Mouse (Mus musculus): ENCODE measurements around the gene Grm1. TPM values are rescaled to one million over a fixed set of nuclear protein-coding genes. Genes with fewer than 3 reads are reported as not detected.

Gene Grm1
- polyA plus RNA-seq, 1 experiment from 2014 or later = 0.64 TPM

DNA sequence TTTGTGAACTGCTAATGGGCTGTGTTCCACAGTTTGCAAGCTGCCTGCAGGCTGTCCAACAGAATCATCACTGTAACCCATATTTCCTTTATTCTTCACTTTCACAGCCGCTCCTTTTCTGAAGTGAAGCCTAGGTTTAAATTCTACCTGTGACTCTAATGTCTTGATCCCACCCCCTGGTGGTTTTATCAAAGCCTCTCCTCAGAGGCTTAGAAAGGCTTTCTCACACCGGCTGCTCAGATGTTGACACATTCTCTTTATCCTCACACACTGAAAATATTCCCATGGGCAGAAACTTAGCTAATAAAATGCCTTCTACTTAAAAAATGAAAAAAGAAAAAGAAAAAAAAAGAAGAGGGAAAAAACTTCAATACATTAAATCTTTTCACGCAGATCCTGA is 210.0 kb downstream of the Grm1 start:
- Histone ChIP-seq H3K9me3 (ENCODE audit: control insufficient read depth, low read length) (no peaks in the 10 kb centered on the region), H3K4me3 (ENCODE audit: low read depth, low read length) (no peak overlapping the region), H3K27me3 (ENCODE audit: control insufficient read depth, insufficient read depth, low read length) (no peaks in the 10 kb centered on the region), H3K36me3 (ENCODE audit: control insufficient read depth, insufficient read depth, low read length) (no peaks in the 10 kb centered on the region), H3K4me2 (ENCODE audit: low read depth, low read length, severe bottlenecking) (no peak overlapping the region), H3K9ac (ENCODE audit: low read length) (no peak overlapping the region), H3K27ac (ENCODE audit: low read depth, low read length) (no peak overlapping the region), H3K4me1 (replicated peaks; ENCODE audit: control insufficient read depth, insufficient read depth, low read length) (no peaks in the 10 kb centered on the region)
- ATAC-seq (replicated peaks; ENCODE audit: low FRiP score) = no peak
- 39% methylated on average over 3 of the region's 3 CpGs for WGBS
- DNase-seq (ENCODE audit: low spot score) = no peak

GRCm38 (mm10) chr10:10870271-10870670 is 211.9 kb downstream of the Grm1 start:
- Histone ChIP-seq H3K9ac (ENCODE audit: low read length) (no peak overlapping the region), H3K4me3 (ENCODE audit: low read depth, low read length) (no peak overlapping the region), H3K36me3 (ENCODE audit: control insufficient read depth, insufficient read depth, low read length) (no peaks in the 10 kb centered on the region), H3K4me1 (replicated peaks; ENCODE audit: control insufficient read depth, insufficient read depth, low read length) (no peaks in the 10 kb centered on the region), H3K27ac (ENCODE audit: low read depth, low read length) (no peak overlapping the region), H3K27me3 (ENCODE audit: control insufficient read depth, insufficient read depth, low read length) (no peaks in the 10 kb centered on the region), H3K4me2 (ENCODE audit: low read depth, low read length, severe bottlenecking) (no peak overlapping the region), H3K9me3 (ENCODE audit: control insufficient read depth, low read length) (no peaks in the 10 kb centered on the region)
- ATAC-seq (replicated peaks; ENCODE audit: low FRiP score) (no peak), DNase-seq (ENCODE audit: low spot score) (no peak)
- 83% methylated on average over 2 of the region's 2 CpGs for WGBS

- no peak overlapping the region for H3K27ac ChIP-seq (ENCODE audit: low read depth, low read length)
- no peak overlapping the region for H3K4me3 ChIP-seq (ENCODE audit: low read depth, low read length)
- no peaks in the 10 kb centered on the region for H3K27me3 ChIP-seq (ENCODE audit: control insufficient read depth, insufficient read depth, low read length)
- H3K9me3 ChIP-seq (ENCODE audit: control insufficient read depth, low read length) = no peaks in the 10 kb centered on the region
- no peak for DNase-seq (ENCODE audit: low spot score)
- H3K4me2 ChIP-seq (ENCODE audit: low read depth, low read length, severe bottlenecking) = no peak overlapping the region
- no peak for ATAC-seq (replicated peaks; ENCODE audit: low FRiP score)
- 0 out of 2 replicates have a peak, but pooled peaks cover 2% of the 10 kb centered on the region for H3K4me1 ChIP-seq (replicated peaks; ENCODE audit: control insufficient read depth, insufficient read depth, low read length)
- WGBS = 86% methylated on average over 2 of the region's 2 CpGs
- no peaks in the 10 kb centered on the region for H3K36me3 ChIP-seq (ENCODE audit: control insufficient read depth, insufficient read depth, low read length)
- no peak overlapping the region for H3K9ac ChIP-seq (ENCODE audit: low read length)
Observed at GRCm38 (mm10) chr10:10866278-10866677, 215.9 kb downstream of the Grm1 start.

GRCm38 (mm10) chr10:10864759-10865158 is 217.4 kb downstream of the Grm1 start:
- Histone ChIP-seq H3K4me3 (ENCODE audit: low read depth, low read length) (no peak overlapping the region), H3K9ac (ENCODE audit: low read length) (no peak overlapping the region), H3K9me3 (ENCODE audit: control insufficient read depth, low read length) (no peaks in the 10 kb centered on the region), H3K4me2 (ENCODE audit: low read depth, low read length, severe bottlenecking) (no peak overlapping the region), H3K27ac (ENCODE audit: low read depth, low read length) (no peak overlapping the region), H3K4me1 (replicated peaks; ENCODE audit: control insufficient read depth, insufficient read depth, low read length) (0 out of 2 replicates have a peak, but pooled peaks cover 2% of the 10 kb centered on the region), H3K27me3 (ENCODE audit: control insufficient read depth, insufficient read depth, low read length) (no peaks in the 10 kb centered on the region), H3K36me3 (ENCODE audit: control insufficient read depth, insufficient read depth, low read length) (no peaks in the 10 kb centered on the region)
- ATAC-seq (replicated peaks; ENCODE audit: low FRiP score) (no peak), DNase-seq (ENCODE audit: low spot score) (no peak)
- WGBS = 60% methylated on average over 5 of the region's 5 CpGs

GRCm38 (mm10) chr10:10847376-10848286 is 234.5 kb downstream of the Grm1 start:
- ATAC-seq (replicated peaks; ENCODE audit: low FRiP score) = peak; percentile 73
- H3K27me3 ChIP-seq (ENCODE audit: control insufficient read depth, insufficient read depth, low read length) = no peaks in the 10 kb centered on the region
- no peak overlapping the region for H3K4me2 ChIP-seq (ENCODE audit: low read depth, low read length, severe bottlenecking)
- no peak overlapping the region for H3K4me3 ChIP-seq (ENCODE audit: low read depth, low read length)
- H3K27ac ChIP-seq (ENCODE audit: low read depth, low read length) = no peak overlapping the region
- no peaks in the 10 kb centered on the region for H3K9me3 ChIP-seq (ENCODE audit: control insufficient read depth, low read length)
- no peak for DNase-seq (ENCODE audit: low spot score)
- no peaks in the 10 kb centered on the region for H3K4me1 ChIP-seq (replicated peaks; ENCODE audit: control insufficient read depth, insufficient read depth, low read length)
- no peaks in the 10 kb centered on the region for H3K36me3 ChIP-seq (ENCODE audit: control insufficient read depth, insufficient read depth, low read length)
- no peak overlapping the region for H3K9ac ChIP-seq (ENCODE audit: low read length)
- WGBS = 54% methylated on average over 7 of the region's 7 CpGs

- no peak for DNase-seq (ENCODE audit: low spot score)
- Histone ChIP-seq H3K9ac (ENCODE audit: low read length) (no peak overlapping the region), H3K27me3 (ENCODE audit: control insufficient read depth, insufficient read depth, low read length) (no peaks in the 10 kb centered on the region), H3K4me2 (ENCODE audit: low read depth, low read length, severe bottlenecking) (no peak overlapping the region), H3K4me3 (ENCODE audit: low read depth, low read length) (no peak overlapping the region), H3K27ac (ENCODE audit: low read depth, low read length) (no peak overlapping the region), H3K4me1 (replicated peaks; ENCODE audit: control insufficient read depth, insufficient read depth, low read length) (no peaks in the 10 kb centered on the region), H3K36me3 (ENCODE audit: control insufficient read depth, insufficient read depth, low read length) (no peaks in the 10 kb centered on the region), H3K9me3 (ENCODE audit: control insufficient read depth, low read length) (no peaks in the 10 kb centered on the region)
- ATAC-seq (replicated peaks; ENCODE audit: low FRiP score) = no peak
- 84% methylated on average over 5 of the region's 5 CpGs for WGBS
Observed at GRCm38 (mm10) chr10:10845059-10845685, 237.0 kb downstream of the Grm1 start.

GRCm38 (mm10) chr10:10835406-10835805 is 246.8 kb downstream of the Grm1 start:
- H3K36me3 ChIP-seq (ENCODE audit: control insufficient read depth, insufficient read depth, low read length) = no peaks in the 10 kb centered on the region
- no peak for DNase-seq (ENCODE audit: low spot score)
- no peak overlapping the region for H3K4me3 ChIP-seq (ENCODE audit: low read depth, low read length)
- no peaks in the 10 kb centered on the region for H3K9me3 ChIP-seq (ENCODE audit: control insufficient read depth, low read length)
- H3K4me2 ChIP-seq (ENCODE audit: low read depth, low read length, severe bottlenecking) = no peak overlapping the region
- no peak for ATAC-seq (replicated peaks; ENCODE audit: low FRiP score)
- H3K27me3 ChIP-seq (ENCODE audit: control insufficient read depth, insufficient read depth, low read length) = no peaks in the 10 kb centered on the region
- H3K27ac ChIP-seq (ENCODE audit: low read depth, low read length) = no peak overlapping the region
- no peaks in the 10 kb centered on the region for H3K4me1 ChIP-seq (replicated peaks; ENCODE audit: control insufficient read depth, insufficient read depth, low read length)
- H3K9ac ChIP-seq (ENCODE audit: low read length) = no peak overlapping the region

GRCm38 (mm10) chr10:10834828-10835227 is 247.3 kb downstream of the Grm1 start:
- Histone ChIP-seq H3K27me3 (ENCODE audit: control insufficient read depth, insufficient read depth, low read length) (no peaks in the 10 kb centered on the region), H3K9ac (ENCODE audit: low read length) (no peak overlapping the region), H3K4me1 (replicated peaks; ENCODE audit: control insufficient read depth, insufficient read depth, low read length) (no peaks in the 10 kb centered on the region), H3K36me3 (ENCODE audit: control insufficient read depth, insufficient read depth, low read length) (no peaks in the 10 kb centered on the region), H3K27ac (ENCODE audit: low read depth, low read length) (no peak overlapping the region), H3K4me2 (ENCODE audit: low read depth, low read length, severe bottlenecking) (no peak overlapping the region), H3K9me3 (ENCODE audit: control insufficient read depth, low read length) (no peaks in the 10 kb centered on the region), H3K4me3 (ENCODE audit: low read depth, low read length) (no peak overlapping the region)
- no peak for ATAC-seq (replicated peaks; ENCODE audit: low FRiP score)
- DNase-seq (ENCODE audit: low spot score) = no peak
- WGBS = 84% methylated on average over 3 of the region's 3 CpGs

Data from forebrain, embryonic 11.5 days (tissue).